Mouse (Mus musculus) megakaryocyte, embryonic 14.5 days (primary cell): ENCODE measurements around the gene Ptpre.

ENCODE experiments used
- FLI1 ChIP-seq: IDR thresholded peaks from 2 replicates; pipeline ENCODE4 v1.6.1; 2012; ENCODE audit warnings: low read length, inconsistent platforms, mixed read lengths
- GATA1 ChIP-seq: IDR thresholded peaks from 3 replicates; pipeline ENCODE4 v1.6.1; 2012; ENCODE audit warnings: mixed read lengths, low read length, inconsistent platforms, borderline replicate concordance

- no peak for TF ChIP-seq FLI1
- no peak for TF ChIP-seq GATA1
Observed at GRCm38 (mm10) chr7:135698362-135698761, 161.1 kb downstream of the Ptpre start.
